Mouse (Mus musculus): ENCODE results near the gene Wdr46.
"Not testable (repeated sequence)": the region's sequence is repeated elsewhere in the genome, so short reads cannot be mapped to it uniquely, and the experiment has no call there.

- TF ChIP-seq CTCF, EP300 (IDR thresholded peaks at IDR 0.05): not testable (repeated sequence)
Measured at GRCm38 (mm10) chr17:33952015-33952414, 11.6 kb downstream of the Wdr46 start.

Measured in lung, postnatal 0 days (tissue).